Mouse (Mus musculus) liver, embryonic 14.5 days (tissue): ENCODE data around the gene Mark2.

Source experiments
- CTCF ChIP-seq: IDR thresholded peaks from 2 replicates; pipeline ENCODE4 v1.5.1; 2016; ENCODE audit warnings: antibody characterized with exemption, low read depth, control low read depth
- EP300 ChIP-seq: IDR thresholded peaks from 2 replicates; pipeline ENCODE4 v1.6.1; 2016; ENCODE audit warnings: antibody characterized with exemption, low read depth

- TF ChIP-seq CTCF (no peak), EP300 (no peak)
Measured at GRCm38 (mm10) chr19:7286563-7287315, 54.9 kb downstream of the Mark2 start.
